Mouse (Mus musculus) intestine, postnatal 0 days (tissue): ENCODE results near the gene Ano8. TPM values are rescaled to one million over a fixed set of nuclear protein-coding genes. Genes with fewer than 3 reads are reported as not detected.
"Not testable (repeated sequence)": the region's sequence is repeated elsewhere in the genome, so short reads cannot be mapped to it uniquely, and the experiment has no call there.

Experiments used
- ATAC-seq: fragments of 200-750 bp; cut with Nextera tagmentation; 2 replicates; pipeline ENCODE4 v1.8.0; 2017; ENCODE audit warnings: mild to moderate bottlenecking, moderate TSS enrichment, moderate library complexity
- H3K27ac ChIP-seq: fragments of 300-500 bp; sonication (generic); 2 replicates; pipeline ENCODE4 v1.5.1; 2014; ENCODE audit warnings: mild to moderate bottlenecking, low read depth, low read length, moderate library complexity
- H3K27me3 ChIP-seq: fragments of 300-500 bp; sonication (generic); replicated peaks from 2 replicates; pipeline ENCODE4 v1.6.1; 2014; ENCODE audit warnings: low read length, mixed read lengths; ENCODE audit not compliant: control insufficient read depth, insufficient read depth
- H3K36me3 ChIP-seq: fragments of 300-500 bp; sonication (generic); 2 replicates; pipeline ENCODE4 v1.6.1; 2014; ENCODE audit warnings: mild to moderate bottlenecking, moderate library complexity; ENCODE audit not compliant: control insufficient read depth, insufficient read depth
- H3K4me1 ChIP-seq: fragments of 300-500 bp; sonication (generic); replicated peaks from 2 replicates; pipeline ENCODE4 v1.6.1; 2014; ENCODE audit warnings: antibody characterized with exemption, low read length, mixed read lengths; ENCODE audit not compliant: control insufficient read depth, insufficient read depth
- H3K4me2 ChIP-seq: fragments of 300-500 bp; sonication (generic); replicated peaks from 2 replicates; pipeline ENCODE4 v1.6.1; 2014; ENCODE audit warnings: low read depth, mild to moderate bottlenecking, moderate library complexity
- H3K4me3 ChIP-seq: fragments of 300-500 bp; sonication (generic); 2 replicates; pipeline ENCODE4 v1.5.1; 2014; ENCODE audit warnings: low read depth, low read length
- H3K9ac ChIP-seq: fragments of 300-500 bp; sonication (generic); 2 replicates; pipeline ENCODE4 v1.6.1; 2014; ENCODE audit warnings: mild to moderate bottlenecking, low read depth, low read length
- H3K9me3 ChIP-seq: fragments of 300-500 bp; sonication (generic); 2 replicates; pipeline ENCODE4 v1.6.1; 2016; ENCODE audit warnings: mixed run types; ENCODE audit not compliant: control insufficient read depth
- CTCF ChIP-seq: sonication (generic); IDR thresholded peaks from 2 replicates; pipeline ENCODE4 v1.5.1; 2016; ENCODE audit warnings: low read depth, mild to moderate bottlenecking, control low read depth, antibody characterized with exemption, moderate library complexity
- WGBS: fragments of 180-500 bp; shearing (Covaris S2); extraction: QIAGEN DNeasy Blood & Tissue Kit; methylation state at CpG from one replicate; pipeline ENCODE4 v1.1.7; 2014; 5-methylcytosine and 5-hydroxymethylcytosine counted together
- polyA plus RNA-seq: library from polyadenylated mRNA; unstranded; fragments of >200 nt; fragmentation: Nextera tagmentation; extraction: Ambion mirVana; gene quantifications from 2 replicates; pipeline ENCODE4 v1.2.1, GENCODE M21; 2015

Ano8 gene
- polyA plus RNA-seq, 1 experiment from 2014 or later, result 0.74 TPM

DNA sequence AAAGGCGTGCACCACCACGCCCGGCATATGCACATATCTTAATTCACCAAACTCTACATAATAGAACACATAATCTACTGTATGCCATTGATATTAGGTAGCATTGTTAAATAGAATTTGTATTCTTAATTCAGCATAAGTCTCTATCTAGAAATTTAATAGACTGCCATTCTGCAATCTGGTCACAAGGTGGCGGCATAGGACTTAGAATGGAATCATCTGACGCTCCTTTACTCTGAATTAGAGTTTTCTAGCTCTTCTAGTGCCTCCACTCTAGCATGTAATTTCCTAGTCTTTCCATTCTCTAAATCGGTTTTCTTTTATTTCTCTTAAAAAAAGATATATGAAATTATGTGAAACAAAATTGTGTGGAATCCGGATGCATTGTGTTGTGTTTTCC lies 44.4 kb downstream of the Ano8 start:
- ATAC-seq, result no peak
- TF ChIP-seq CTCF, result peak; percentile 83

DNA sequence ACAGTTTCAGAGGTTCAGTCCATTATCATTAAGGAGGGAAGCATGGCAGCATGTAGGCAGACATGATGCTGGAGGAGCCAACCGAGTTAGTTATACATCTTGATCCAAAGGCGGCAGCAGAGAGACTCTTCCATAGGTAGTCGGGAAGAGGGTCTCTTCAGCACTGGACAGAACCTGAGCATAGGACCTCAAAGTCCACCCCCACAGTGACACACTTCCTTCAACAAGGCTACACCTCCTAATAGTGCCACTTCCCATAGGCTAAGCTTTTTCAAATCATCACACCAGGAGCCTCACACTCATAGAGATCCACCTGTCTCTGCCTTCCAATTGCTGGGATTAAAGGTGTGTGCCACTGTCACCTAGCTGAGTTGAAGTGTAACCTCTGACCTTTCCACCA lies 48.7 kb downstream of the Ano8 start:
- 47% methylated on average over 3 of the region's 3 CpGs for WGBS
- no peak overlapping the region for H3K4me3 ChIP-seq
- no peak for TF ChIP-seq CTCF
- H3K27ac ChIP-seq, result no peak overlapping the region
- H3K36me3 ChIP-seq, result no peaks in the 10 kb centered on the region
- H3K4me1 ChIP-seq, result no peaks in the 10 kb centered on the region
- no peak for ATAC-seq
- no peaks in the 10 kb centered on the region for H3K9me3 ChIP-seq
- no peak overlapping the region for H3K9ac ChIP-seq
- H3K4me2 ChIP-seq, result no peak overlapping the region
- H3K27me3 ChIP-seq, result no peaks in the 10 kb centered on the region

More for the DNA sequence above, 44.4 kb downstream of the Ano8 start:
- Histone ChIP-seq H3K9me3 (no peaks in the 10 kb centered on the region), H3K9ac (no peak overlapping the region), H3K4me1 (no peaks in the 10 kb centered on the region), H3K36me3 (no peaks in the 10 kb centered on the region), H3K27ac (no peak overlapping the region), H3K27me3 (no peaks in the 10 kb centered on the region), H3K4me3 (no peak overlapping the region), H3K4me2 (no peak overlapping the region)
- under 1% methylated on average over 7 of the region's 7 CpGs for WGBS

DNA sequence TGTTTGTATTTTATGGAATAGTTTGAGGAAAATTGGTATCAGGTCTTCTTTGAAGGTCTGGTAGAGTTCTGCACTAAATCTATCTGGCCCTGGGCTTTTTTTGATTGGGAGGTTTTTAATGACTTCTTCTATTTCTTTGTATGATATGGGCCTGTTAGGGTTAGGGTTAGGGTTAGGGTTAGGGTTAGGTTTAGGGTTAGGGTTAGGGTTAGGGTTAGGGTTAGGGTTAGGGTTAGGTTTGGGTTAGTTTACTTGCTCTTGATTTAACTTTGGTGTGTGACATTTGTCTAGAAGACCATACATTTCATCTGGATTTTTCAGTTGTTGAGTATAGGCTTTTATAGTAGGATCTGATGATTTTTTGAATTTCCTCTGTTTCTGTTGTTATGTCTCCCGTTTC lies 52.8 kb downstream of the Ano8 start:
- not testable (repeated sequence) for H3K27me3 ChIP-seq, H3K4me3 ChIP-seq, H3K4me1 ChIP-seq, H3K36me3 ChIP-seq, H3K4me2 ChIP-seq, ATAC-seq, H3K27ac ChIP-seq, H3K9me3 ChIP-seq, H3K9ac ChIP-seq
- WGBS, result 97% methylated on average over 1 of the region's 1 CpGs

Other genes with a start within 250 kb of the Ano8 start
- 6.5 and 7.2 TPM in 2 replicates for gene Myo9b, start 213.2 kb downstream of the Ano8 start, polyA plus RNA-seq
- gene Haus8, start 213.0 kb downstream of the Ano8 start, polyA plus RNA-seq, result 12.9 and 13.1 TPM in 2 replicates
- 98.4 and 106 TPM in 2 replicates for gene Use1, start 119.1 kb downstream of the Ano8 start, polyA plus RNA-seq
- gene Ocel1, start 114.7 kb downstream of the Ano8 start, polyA plus RNA-seq, result 20.0 and 20.5 TPM in 2 replicates
- gene Nr2f6, start 104.0 kb downstream of the Ano8 start, polyA plus RNA-seq, result 58.3 and 58.5 TPM in 2 replicates
- gene Ushbp1, start 90.2 kb downstream of the Ano8 start, polyA plus RNA-seq, result 4.1 and 4.9 TPM in 2 replicates
- gene Babam1, start 89.1 kb downstream of the Ano8 start, polyA plus RNA-seq, result 66.8 and 68.6 TPM in 2 replicates
- 2.8 and 4.4 TPM in 2 replicates for gene Ankle1, start 80.0 kb downstream of the Ano8 start, polyA plus RNA-seq
- 15.2 and 15.9 TPM in 2 replicates for gene Abhd8, start 22.3 kb downstream of the Ano8 start, polyA plus RNA-seq
- 187 and 190 TPM in 2 replicates for gene Mrpl34, start 21.0 kb downstream of the Ano8 start, polyA plus RNA-seq
- 82.8 and 91.7 TPM in 2 replicates for gene Dda1, start 16.8 kb downstream of the Ano8 start, polyA plus RNA-seq
- gene Gtpbp3, start 2.1 kb upstream of the Ano8 start, polyA plus RNA-seq, result 6.3 and 6.6 TPM in 2 replicates
- gene Plvap, start 25.8 kb upstream of the Ano8 start, polyA plus RNA-seq, result 109 and 111 TPM in 2 replicates
- 0.08 TPM in 1 of 2 replicates, not detected in the other for gene Ccdc194, start 39.7 kb upstream of the Ano8 start, polyA plus RNA-seq
- gene Bst2, start 51.5 kb upstream of the Ano8 start, polyA plus RNA-seq, result 85.5 and 91.5 TPM in 2 replicates
- gene Mvb12a, start 57.0 kb upstream of the Ano8 start, polyA plus RNA-seq, result 133 and 143 TPM in 2 replicates
- 0.66 and 0.90 TPM in 2 replicates for gene Tmem221, start 72.9 kb upstream of the Ano8 start, polyA plus RNA-seq
- not detected in 2 replicates for gene Nxnl1, start 80.6 kb upstream of the Ano8 start, polyA plus RNA-seq
- gene Slc27a1, start 82.9 kb upstream of the Ano8 start, polyA plus RNA-seq, result 14.5 and 14.9 TPM in 2 replicates
- gene Pgls, start 106.2 kb upstream of the Ano8 start, polyA plus RNA-seq, result 152 and 154 TPM in 2 replicates
- 0.47 and 0.77 TPM in 2 replicates for gene Fam129c, start 111.7 kb upstream of the Ano8 start, polyA plus RNA-seq
- 43.3 and 44.5 TPM in 2 replicates for gene Colgalt1, start 125.0 kb upstream of the Ano8 start, polyA plus RNA-seq
- 0.60 and 0.72 TPM in 2 replicates for gene Unc13a, start 185.8 kb upstream of the Ano8 start, polyA plus RNA-seq
- gene Jak3, start 190.3 kb upstream of the Ano8 start, polyA plus RNA-seq, result 5.7 and 6.8 TPM in 2 replicates
- 2.5 and 3.0 TPM in 2 replicates for gene Insl3, start 203.3 kb upstream of the Ano8 start, polyA plus RNA-seq
- gene B3gnt3, start 215.8 kb upstream of the Ano8 start, polyA plus RNA-seq, result 30.5 and 33.5 TPM in 2 replicates
- 2.2 and 2.5 TPM in 2 replicates for gene Fcho1, start 239.8 kb upstream of the Ano8 start, polyA plus RNA-seq